Mouse (Mus musculus) gastrocnemius, postnatal 36 days (tissue): ENCODE data around the gene 1700029H14Rik. TPM values are rescaled to one million over a fixed set of nuclear protein-coding genes. Genes with fewer than 3 reads are reported as not detected.
A peak's percentile ranks its signal among the peaks of the same experiment; 100 is the strongest.

Experiments used
- DNase-seq, 2 experiments: peaks; one replicate each; pipeline ENCODE4 v3.0.0; 2022
- intact Hi-C: fragments of 180-260 bp; cut with DNase I; formaldehyde crosslinking; loops from one replicate; pipeline ENCODE4 v1.15.1; 2025
- total RNA-seq, 2 experiments: library from RNA; stranded (reverse); gene quantifications; 2 replicates each; pipeline ENCODE4 v1.2.3; 2021

The 1700029H14Rik gene
- total RNA-seq, 2 experiments from 2014 or later, result not detected

GRCm38 (mm10) chr8:13548235-13548634, 14.0 kb downstream of the 1700029H14Rik start:
- intact Hi-C loops, result loop anchor here (2.0 to 5.0 kb wide), 3 partner anchors 56 to 136 kb away; partner anchors contain the start of gene Gas6
- DNase-seq, result peak; percentile 33 to 40

DNA sequence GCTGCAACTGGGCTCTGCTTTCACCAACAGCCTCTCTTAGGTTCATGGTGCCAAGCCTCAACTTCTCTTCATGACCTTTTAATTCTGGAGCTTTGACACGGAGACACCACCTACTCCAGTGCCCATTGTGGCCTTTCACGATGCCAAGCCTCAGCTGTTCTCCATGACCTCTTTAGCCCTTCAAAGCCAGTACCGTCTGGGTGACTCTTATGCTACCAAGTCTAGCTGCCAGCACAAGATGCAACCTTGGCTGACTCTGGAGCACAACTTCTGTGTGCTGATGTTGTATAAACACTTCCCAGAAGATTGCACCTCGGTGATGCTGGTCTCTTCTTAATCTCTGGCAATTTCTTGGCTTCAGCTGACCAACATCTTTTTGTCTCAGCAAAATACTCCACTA, 15.8 kb downstream of the 1700029H14Rik start:
- DNase-seq, result no peak
- intact Hi-C loops, result loop anchor here (5.0 kb wide), 2 partner anchors 54 to 134 kb away; partner anchors contain the start of gene Gas6

DNA sequence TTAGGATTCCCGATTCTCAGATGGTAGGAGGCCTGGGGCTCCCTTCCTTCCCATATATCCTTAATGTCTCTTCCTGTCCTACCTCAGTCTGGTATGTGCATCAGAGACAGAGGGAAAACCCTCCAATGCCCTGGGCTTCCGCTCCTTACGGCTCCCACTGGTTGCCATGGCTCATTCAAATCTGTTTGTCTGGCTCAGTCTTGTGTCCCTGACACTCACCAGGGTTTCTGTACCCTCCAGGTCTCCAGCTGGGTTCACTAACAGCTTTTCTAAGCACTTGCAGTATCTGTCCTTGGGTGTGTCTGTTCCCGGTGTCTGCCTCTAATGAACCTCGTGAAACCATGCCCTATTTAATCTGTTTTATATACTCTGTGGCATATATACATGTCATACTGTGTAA, 20.7 kb downstream of the 1700029H14Rik start:
- DNase-seq, result no peak
- intact Hi-C loops, result no loop called here

DNA sequence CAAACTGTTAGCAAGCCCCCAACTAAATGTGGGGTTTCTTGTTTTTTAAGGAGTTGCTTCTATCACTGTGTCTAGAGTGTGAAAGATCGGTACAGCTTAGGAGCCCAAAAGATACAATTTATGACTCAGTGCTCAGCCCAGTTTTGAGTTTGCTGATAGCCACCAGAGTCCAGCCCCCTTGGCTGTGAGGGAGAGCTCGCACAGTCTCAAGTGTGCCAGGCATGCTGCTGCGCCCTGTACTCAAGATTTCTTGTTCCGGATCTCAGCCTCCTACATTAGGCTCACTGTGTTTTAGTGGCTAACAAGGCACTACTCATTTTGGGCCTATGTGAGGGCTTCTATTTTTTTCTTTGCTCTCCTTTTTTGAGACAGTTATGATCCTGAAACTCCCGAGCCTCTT, 22.1 kb downstream of the 1700029H14Rik start:
- no peak for DNase-seq

DNA sequence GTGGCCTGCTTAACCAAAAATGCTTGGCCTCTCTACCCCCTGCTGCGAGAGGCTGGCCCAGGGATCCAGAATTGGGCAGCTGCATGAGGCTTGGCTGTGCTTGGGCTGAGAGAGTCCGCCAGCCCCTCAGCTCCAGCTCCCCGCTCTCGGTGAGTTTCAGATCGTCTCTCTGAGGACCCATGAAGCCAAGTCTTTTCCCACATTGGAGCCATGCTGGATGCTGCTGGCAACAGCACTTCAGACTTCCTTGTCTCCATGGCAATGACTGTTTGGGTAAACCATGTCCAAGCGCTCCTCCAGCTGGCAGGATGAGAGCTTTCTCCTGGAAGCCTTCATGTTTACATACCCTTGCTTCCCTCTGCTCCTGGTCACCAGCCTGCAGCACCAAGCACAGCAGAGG, 23.4 kb downstream of the 1700029H14Rik start:
- peak; percentile 42 to 58 for DNase-seq
- intact Hi-C loops, result no loop called here

More for the DNA sequence above, 22.1 kb downstream of the 1700029H14Rik start:
- intact Hi-C loops, result no loop called here

- no peak for DNase-seq
- intact Hi-C loops, result no loop called here
Measured at GRCm38 (mm10) chr8:13537102-13537501, 25.2 kb downstream of the 1700029H14Rik start.

DNA sequence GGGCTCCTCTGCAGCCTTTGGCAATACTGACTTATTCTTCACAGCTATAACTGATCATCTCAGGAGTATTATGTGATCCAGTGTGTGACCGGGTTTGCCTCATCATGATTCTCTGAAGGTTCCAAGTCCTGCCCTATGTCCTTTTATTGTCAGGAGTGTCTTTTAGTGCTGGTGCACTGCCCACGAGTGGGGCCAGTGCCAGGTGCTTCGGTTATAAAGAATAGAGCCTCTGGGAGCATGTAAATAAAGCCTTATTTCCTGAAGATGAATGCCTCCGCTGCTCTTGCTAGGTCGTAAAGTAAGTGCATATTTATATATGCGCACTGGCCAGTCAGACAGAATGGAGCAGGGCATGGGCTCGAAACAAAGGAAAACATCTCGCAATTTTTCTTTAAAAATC, 29.1 kb downstream of the 1700029H14Rik start:
- intact Hi-C loops, result no loop called here
- DNase-seq, result no peak

DNA sequence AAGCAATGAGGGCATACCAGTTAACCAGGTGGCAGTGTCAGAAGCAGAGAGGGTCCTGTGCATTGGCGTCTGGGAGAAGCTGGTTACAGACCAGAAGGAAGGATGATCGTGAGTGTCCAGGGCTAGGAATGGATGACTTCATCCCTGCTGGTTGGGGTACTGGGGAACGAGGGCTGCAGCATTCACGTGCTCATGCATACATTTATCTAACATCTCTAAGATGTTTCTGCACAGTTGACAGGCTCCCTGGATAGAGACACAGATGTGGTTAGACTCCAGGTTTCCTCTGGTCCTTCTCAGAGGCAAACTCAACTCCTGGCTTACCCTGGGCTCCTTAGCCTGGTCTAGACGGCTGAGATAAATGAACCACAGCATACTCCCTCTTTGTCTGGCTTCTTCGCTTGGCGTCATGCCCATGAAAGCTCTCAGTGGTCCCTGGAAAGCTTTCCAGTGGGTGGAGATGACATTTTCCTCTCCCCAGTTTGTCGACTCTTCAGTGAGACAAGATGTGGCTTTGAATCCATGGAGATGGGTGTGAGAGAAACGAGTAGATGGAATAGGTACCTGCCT, 30.6 kb downstream of the 1700029H14Rik start:
- intact Hi-C loops, result no loop called here
- no peak for DNase-seq

DNA sequence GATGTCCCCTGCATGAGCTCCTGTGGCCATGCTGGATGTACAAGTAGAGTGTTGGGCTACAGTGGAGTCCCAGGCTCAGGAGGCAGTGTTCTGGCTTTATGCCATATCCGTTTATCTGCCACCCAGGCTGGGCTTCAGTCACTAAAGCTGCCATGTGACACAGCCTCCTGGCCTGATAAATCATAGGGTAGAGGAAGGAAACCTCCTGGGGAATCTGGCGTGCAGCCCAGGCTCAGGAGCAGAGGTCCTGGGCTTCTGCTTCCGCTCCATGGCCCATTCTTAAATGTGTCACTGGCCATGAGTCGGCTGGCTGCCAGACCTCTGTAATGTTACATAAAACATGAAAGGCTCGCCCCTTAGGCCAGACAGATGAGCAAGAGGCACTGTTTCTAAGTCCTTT, 31.3 kb downstream of the 1700029H14Rik start:
- peak; percentile 79 to 83 for DNase-seq
- intact Hi-C loops, result no loop called here

GRCm38 (mm10) chr8:13530401-13530800, 31.9 kb downstream of the 1700029H14Rik start:
- no peak for DNase-seq
- intact Hi-C loops, result no loop called here

GRCm38 (mm10) chr8:13529891-13530316, 32.4 kb downstream of the 1700029H14Rik start:
- DNase-seq, result peak; percentile 73 to 79
- intact Hi-C loops, result loop anchor here (2.0 kb wide), 1 partner anchor 23 kb away; no protein-coding TSS in a partner anchor

DNA sequence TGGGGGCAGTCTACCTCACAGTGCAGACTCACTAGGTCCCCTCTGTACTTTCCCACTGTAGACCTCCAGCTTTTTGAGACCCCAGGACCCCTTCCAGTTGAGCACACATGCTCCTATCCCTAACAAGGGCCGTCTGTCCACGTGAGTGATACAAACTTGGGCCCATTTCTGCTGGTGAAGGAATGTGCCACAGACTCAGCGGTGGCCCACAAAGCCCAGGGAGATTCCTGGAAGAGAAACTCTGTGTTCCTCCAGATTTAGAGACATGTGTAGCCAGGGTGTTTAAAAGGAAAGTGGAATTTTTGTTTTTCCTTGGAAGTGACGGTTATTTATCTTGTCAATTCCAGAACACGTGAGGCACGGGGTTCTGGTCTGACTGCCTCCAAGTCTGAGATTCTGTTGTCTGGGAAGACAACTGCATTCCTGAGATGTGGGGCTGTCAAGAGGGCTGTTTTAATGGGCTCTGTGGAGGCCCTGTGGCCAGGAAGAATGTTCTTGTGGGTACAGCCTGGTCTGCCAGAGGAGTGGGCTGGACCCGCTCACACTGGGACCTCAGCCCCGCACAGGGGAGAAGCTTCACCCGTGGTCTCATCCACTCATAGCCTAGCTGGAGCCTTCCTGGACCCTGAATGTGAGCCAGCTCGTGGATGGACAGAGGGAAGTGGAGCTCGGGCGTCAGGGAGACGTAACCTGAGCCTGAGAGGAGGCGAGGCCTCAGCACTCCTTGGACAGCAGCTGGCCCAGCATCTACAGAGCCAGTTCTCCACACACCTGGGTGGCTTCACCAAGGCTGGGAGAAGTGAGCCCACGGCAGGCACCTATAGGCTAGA, 33.0 kb downstream of the 1700029H14Rik start:
- intact Hi-C loops, result loop anchor here (2.0 kb wide), 1 partner anchor 22 kb away; no protein-coding TSS in a partner anchor
- peak; percentile 41 for DNase-seq

GRCm38 (mm10) chr8:13521392-13521791, 40.9 kb downstream of the 1700029H14Rik start:
- intact Hi-C loops, result no loop called here
- no peak for DNase-seq

DNA sequence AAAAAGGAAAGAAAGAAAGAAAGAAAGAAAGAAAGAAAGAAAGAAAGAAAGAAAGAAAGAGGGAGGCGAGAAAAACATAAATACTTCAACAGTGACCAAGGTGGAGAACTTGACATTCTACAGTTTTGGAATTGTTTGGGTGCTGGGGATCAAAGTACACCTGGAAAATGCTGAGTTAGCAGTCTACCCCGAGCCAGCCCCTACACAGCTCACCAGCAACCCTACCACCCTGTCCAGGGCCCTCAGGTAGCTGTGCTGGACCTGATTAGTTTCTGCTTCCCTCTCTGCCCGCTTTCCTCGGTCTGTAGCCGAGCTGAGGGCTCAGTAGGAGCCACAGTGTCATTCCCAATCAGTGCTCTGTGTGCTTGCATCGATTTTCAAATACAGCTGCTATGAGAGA, 41.9 kb downstream of the 1700029H14Rik start:
- DNase-seq, result no peak
- intact Hi-C loops, result no loop called here

DNA sequence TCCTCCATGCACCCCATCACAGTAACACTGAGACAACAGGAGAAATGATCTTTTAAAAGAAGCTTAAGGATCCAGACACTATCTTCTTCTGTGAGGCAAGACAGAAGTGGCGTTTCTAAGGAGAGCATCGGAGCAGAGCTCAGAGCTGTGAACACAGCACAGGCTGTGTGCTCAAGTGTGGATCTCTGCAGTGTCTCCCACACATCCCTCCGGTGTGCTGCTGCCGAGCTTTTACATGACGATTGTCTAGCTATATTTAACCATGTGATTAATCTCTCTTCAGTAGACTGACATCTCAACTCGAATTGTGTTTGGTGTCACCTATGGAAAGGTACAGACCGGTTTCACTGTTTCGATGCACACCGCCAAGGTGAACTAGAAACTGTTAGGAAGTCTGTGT, 42.8 kb downstream of the 1700029H14Rik start:
- DNase-seq, result no peak
- intact Hi-C loops, result no loop called here

DNA sequence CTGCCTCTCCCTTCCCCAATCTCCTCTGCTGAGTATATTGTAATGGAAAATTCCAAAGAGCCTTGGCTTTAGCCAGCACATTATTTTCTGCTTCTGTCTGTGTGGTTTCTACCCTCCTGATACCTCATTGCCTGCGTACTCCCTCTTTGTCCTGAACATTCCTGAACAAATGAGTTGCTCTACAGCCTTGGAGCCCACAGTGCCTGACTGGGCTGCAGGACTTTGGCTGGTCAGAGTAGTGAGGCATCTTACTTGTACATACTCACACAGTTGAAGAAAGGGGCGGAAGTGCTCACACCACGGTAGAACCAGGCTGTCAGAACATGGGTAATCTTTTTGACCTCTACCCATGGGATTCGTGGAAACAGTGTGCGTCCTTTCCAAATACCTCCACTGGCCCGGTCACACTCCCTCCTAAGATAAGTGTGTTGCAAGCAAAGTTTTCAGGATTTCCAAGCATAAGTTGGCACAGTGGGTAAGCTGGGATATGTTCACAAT, 44.9 kb downstream of the 1700029H14Rik start:
- DNase-seq, result no peak
- intact Hi-C loops, result no loop called here

- no peak for DNase-seq
Measured at GRCm38 (mm10) chr8:13516728-13517127, 45.5 kb downstream of the 1700029H14Rik start.

GRCm38 (mm10) chr8:13516011-13516442, 46.2 kb downstream of the 1700029H14Rik start:
- no peak for DNase-seq
- intact Hi-C loops, result no loop called here

More at GRCm38 (mm10) chr8:13516728-13517127, 45.5 kb downstream of the 1700029H14Rik start:
- intact Hi-C loops, result no loop called here

DNA sequence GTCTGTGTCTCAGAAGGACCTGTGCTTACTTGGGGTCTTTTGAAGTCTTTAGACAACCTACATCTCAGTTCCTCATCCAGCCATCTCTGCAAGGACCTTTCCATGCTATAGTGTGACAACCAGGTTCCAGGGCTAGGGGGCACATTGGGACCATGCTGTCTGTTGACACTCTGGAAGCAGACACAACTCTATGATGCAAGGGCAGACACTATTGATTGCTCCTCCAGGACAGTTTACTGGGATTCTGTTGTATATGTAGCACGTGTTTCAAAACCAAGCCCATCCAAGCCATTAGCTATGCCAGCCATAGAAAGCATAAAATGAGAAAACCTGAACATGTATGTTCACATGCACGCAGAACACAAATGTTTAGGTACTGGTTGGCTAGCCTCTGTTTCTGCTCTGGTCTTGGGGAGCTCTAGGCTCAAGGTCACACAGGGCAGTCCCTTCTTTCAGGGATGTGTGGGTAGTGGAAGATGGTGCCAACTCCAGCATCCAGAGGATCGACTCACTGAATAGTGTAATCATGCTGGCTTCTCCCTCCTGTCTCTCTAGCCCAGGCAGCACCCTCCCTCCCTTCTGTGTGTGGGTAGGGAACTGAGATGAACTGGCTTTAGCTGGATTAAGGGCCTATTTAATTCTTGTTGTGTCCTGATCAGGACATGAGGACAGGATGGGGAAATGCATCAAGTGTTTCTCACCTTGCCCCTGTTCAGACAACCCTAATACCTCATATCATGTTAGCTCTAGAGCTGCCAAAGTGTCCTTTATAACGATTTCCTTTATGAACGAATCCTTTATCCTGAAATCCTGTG, 48.5 kb downstream of the 1700029H14Rik start:
- intact Hi-C loops, result no loop called here
- DNase-seq, result no peak

- intact Hi-C loops, result no loop called here
Measured at GRCm38 (mm10) chr8:13512677-13513076, 49.6 kb downstream of the 1700029H14Rik start.

DNA sequence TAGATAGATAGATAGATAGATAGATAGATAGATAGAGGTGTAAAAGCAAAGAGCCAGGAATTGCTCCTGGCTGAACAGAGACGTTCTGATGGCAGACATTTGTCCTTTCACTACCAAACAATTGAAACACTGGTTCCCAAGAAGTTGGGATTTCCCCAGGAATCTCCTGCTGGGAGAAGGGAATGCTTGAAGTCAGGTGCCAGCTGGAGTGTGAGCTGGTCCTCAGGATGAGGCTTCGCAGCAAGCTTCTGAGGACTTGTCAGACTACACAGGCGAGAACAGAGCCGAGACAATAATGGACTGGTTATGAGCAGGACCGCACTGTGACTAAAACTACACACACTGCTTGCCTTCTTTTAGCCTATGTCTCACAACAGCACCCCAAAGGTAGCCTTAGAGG, 50.2 kb downstream of the 1700029H14Rik start:
- intact Hi-C loops, result no loop called here
- DNase-seq, result no peak

More at GRCm38 (mm10) chr8:13512677-13513076, 49.6 kb downstream of the 1700029H14Rik start:
- no peak for DNase-seq
